Mouse (Mus musculus) CH12.LX (cell line): ENCODE measurements around the gene Pou4f1. TPM values are rescaled to one million over a fixed set of nuclear protein-coding genes. Genes with fewer than 3 reads are reported as not detected.
A peak's percentile ranks its signal among the peaks of the same experiment; 100 is the strongest.

Experiments used
- DNase-seq: peaks from one replicate; pipeline ENCODE4 v3.0.0-alpha.2; 2013; ENCODE audit errors: extremely low read depth
- H3K27ac ChIP-seq: 2 replicates; pipeline ENCODE4 v1.5.1; 2012; ENCODE audit warnings: low read depth, mild to moderate bottlenecking, control low read depth, moderate library complexity; ENCODE audit not compliant: insufficient read depth
- H3K27me3 ChIP-seq: replicated peaks from 2 replicates; pipeline ENCODE3; 2012; ENCODE audit warnings: inconsistent platforms
- H3K36me3 ChIP-seq, 2 experiments: replicated peaks in 1 of 2; 2 replicates each; pipeline versions ENCODE3 to v1.6.1; 2012; ENCODE audit warnings: inconsistent platforms in 1 of 2, low read length in 1 of 2, mild to moderate bottlenecking in 1 of 2, mixed read lengths in 1 of 2, moderate library complexity in 1 of 2; ENCODE audit not compliant: control insufficient read depth in 1 of 2, insufficient read depth in 1 of 2
- H3K4me1 ChIP-seq, 2 experiments: 2 replicates each; pipeline ENCODE4 v1.6.1; 2012; ENCODE audit warnings: inconsistent platforms in 1 of 2, moderate library complexity in 1 of 2; ENCODE audit not compliant: insufficient read depth in 2 of 2, control insufficient read depth in 1 of 2
- H3K4me2 ChIP-seq: 2 replicates; pipeline ENCODE4 v1.6.1; 2012; ENCODE audit warnings: low read depth, mild to moderate bottlenecking, control low read depth; ENCODE audit not compliant: poor library complexity, insufficient read depth, severe bottlenecking
- H3K4me3 ChIP-seq, 3 experiments: fragments of 150-350 bp in 1 of 3; sonication (generic) in 1 of 3; replicated peaks in 1 of 3; 2 replicates each; pipeline versions ENCODE3 to v1.5.1; 2011 to 2012; ENCODE audit warnings: low read depth in 2 of 3, low read length in 2 of 3, mild to moderate bottlenecking in 2 of 3, moderate library complexity in 2 of 3, control low read depth in 1 of 3, improper control_type of control experiment in 1 of 3, inconsistent platforms in 1 of 3, mixed read lengths in 1 of 3; ENCODE audit not compliant: poor library complexity in 1 of 3
- H3K79me2 ChIP-seq: replicated peaks from 2 replicates; pipeline ENCODE4 v1.6.1; 2012; ENCODE audit warnings: mild to moderate bottlenecking, moderate library complexity; ENCODE audit not compliant: control insufficient read depth, poor library complexity, insufficient read depth, severe bottlenecking; ENCODE audit errors: extremely low read depth
- H3K9ac ChIP-seq: 2 replicates; pipeline ENCODE4 v1.6.1; 2012; ENCODE audit warnings: low read depth, mild to moderate bottlenecking, control low read depth, moderate library complexity; ENCODE audit not compliant: insufficient read depth
- H3K9me3 ChIP-seq: replicated peaks from 2 replicates; pipeline ENCODE3; 2012; ENCODE audit warnings: low read length, inconsistent platforms, mixed read lengths
- BHLHE40 ChIP-seq: IDR thresholded peaks from 2 replicates; pipeline ENCODE4 v1.6.1; 2011; ENCODE audit warnings: mild to moderate bottlenecking, low read depth, low read length, improper control_type of control experiment
- CHD2 ChIP-seq: IDR thresholded peaks from 2 replicates; pipeline ENCODE4 v1.6.1; 2011; ENCODE audit warnings: low read length, improper control_type of control experiment
- E2F4 ChIP-seq: IDR thresholded peaks from 2 replicates; pipeline ENCODE4 v1.6.1; 2011; ENCODE audit warnings: low read depth, low read length, improper control_type of control experiment; ENCODE audit not compliant: insufficient replicate concordance
- ELF1 ChIP-seq: IDR thresholded peaks from 2 replicates; pipeline ENCODE4 v1.6.1; 2014; ENCODE audit warnings: low read depth, mild to moderate bottlenecking, inconsistent platforms, low read length, improper control_type of control experiment
- EP300 ChIP-seq: IDR thresholded peaks from 2 replicates; pipeline ENCODE4 v1.6.1; 2011; ENCODE audit warnings: low read length, improper control_type of control experiment
- ETS1 ChIP-seq: conservative IDR thresholded peaks from 2 replicates; pipeline ENCODE4 v1.6.1; 2012; ENCODE audit warnings: low read depth, mild to moderate bottlenecking, inconsistent platforms, low read length, improper control_type of control experiment, moderate library complexity
- GABPA ChIP-seq: IDR thresholded peaks from 2 replicates; pipeline ENCODE4 v1.6.1; 2012; ENCODE audit warnings: low read depth, low read length, improper control_type of control experiment, inconsistent platforms; ENCODE audit not compliant: insufficient replicate concordance
- HCFC1 ChIP-seq: IDR thresholded peaks from 2 replicates; pipeline ENCODE4 v1.6.1; 2012; ENCODE audit warnings: low read depth, mild to moderate bottlenecking, inconsistent platforms, low read length, improper control_type of control experiment
- IRF4 ChIP-seq: IDR thresholded peaks from 2 replicates; pipeline ENCODE4 v1.6.1; 2014; ENCODE audit warnings: low read depth, mild to moderate bottlenecking, inconsistent platforms, low read length, improper control_type of control experiment
- JUN ChIP-seq: IDR thresholded peaks from 2 replicates; pipeline ENCODE4 v1.6.1; 2011; ENCODE audit warnings: low read depth, mild to moderate bottlenecking, low read length, improper control_type of control experiment, moderate library complexity; ENCODE audit not compliant: insufficient read depth
- JUND ChIP-seq: conservative IDR thresholded peaks from 2 replicates; pipeline ENCODE4 v1.6.1; 2011; ENCODE audit warnings: low read depth, low read length, improper control_type of control experiment
- MAX ChIP-seq: IDR thresholded peaks from 2 replicates; pipeline ENCODE4 v1.6.1; 2011; ENCODE audit warnings: low read length, improper control_type of control experiment
- MEF2A ChIP-seq: IDR thresholded peaks from 2 replicates; pipeline ENCODE4 v1.6.1; 2014; ENCODE audit warnings: low read depth, mild to moderate bottlenecking, inconsistent platforms, low read length, improper control_type of control experiment, borderline replicate concordance
- MXI1 ChIP-seq: IDR thresholded peaks from 2 replicates; pipeline ENCODE4 v1.6.1; 2011; ENCODE audit warnings: mild to moderate bottlenecking, low read depth, low read length, improper control_type of control experiment
- MYC ChIP-seq: IDR thresholded peaks from 2 replicates; pipeline ENCODE4 v1.6.1; 2011; ENCODE audit warnings: low read depth, mild to moderate bottlenecking, improper control_type of control experiment, low read length
- NRF1 ChIP-seq: IDR thresholded peaks from 2 replicates; pipeline ENCODE4 v1.6.1; 2014; ENCODE audit warnings: low read depth, mild to moderate bottlenecking, inconsistent platforms, low read length, improper control_type of control experiment, moderate library complexity
- POLR2A ChIP-seq: IDR thresholded peaks from 2 replicates; pipeline ENCODE4 v1.6.1; 2011; ENCODE audit warnings: low read depth, mild to moderate bottlenecking, improper control_type of control experiment, low read length
- POLR2AphosphoS2 ChIP-seq: IDR thresholded peaks from 2 replicates; pipeline ENCODE4 v1.6.1; 2011; ENCODE audit warnings: low read depth, low read length, improper control_type of control experiment
- RAD21 ChIP-seq: IDR thresholded peaks from 2 replicates; pipeline ENCODE4 v1.6.1; 2011; ENCODE audit warnings: low read depth, mild to moderate bottlenecking, low read length, improper control_type of control experiment, moderate library complexity
- SIN3A ChIP-seq: IDR thresholded peaks from 2 replicates; pipeline ENCODE4 v1.6.1; 2012; ENCODE audit warnings: low read length, improper control_type of control experiment, inconsistent platforms
- SMC3 ChIP-seq: IDR thresholded peaks from 2 replicates; pipeline ENCODE4 v1.6.1; 2011; ENCODE audit warnings: low read depth, low read length, improper control_type of control experiment
- TCF12 ChIP-seq: IDR thresholded peaks from 2 replicates; pipeline ENCODE4 v1.6.1; 2014; ENCODE audit warnings: low read depth, mild to moderate bottlenecking, inconsistent platforms, low read length, improper control_type of control experiment
- ZC3H11A ChIP-seq: IDR thresholded peaks from 2 replicates; pipeline ENCODE4 v1.6.1; 2012; ENCODE audit warnings: low read depth, mild to moderate bottlenecking, inconsistent platforms, low read length, improper control_type of control experiment
- ZKSCAN1 ChIP-seq: IDR thresholded peaks from 2 replicates; pipeline ENCODE4 v1.6.1; 2012; ENCODE audit warnings: low read depth, inconsistent platforms, low read length, improper control_type of control experiment, borderline replicate concordance
- ZMIZ1 ChIP-seq: IDR thresholded peaks from 2 replicates; pipeline ENCODE4 v1.6.1; 2012; ENCODE audit warnings: low read depth, mild to moderate bottlenecking, inconsistent platforms, low read length, improper control_type of control experiment
- ZNF384 ChIP-seq: IDR thresholded peaks from 2 replicates; pipeline ENCODE4 v1.6.1; 2012; ENCODE audit warnings: low read depth, low read length, improper control_type of control experiment, inconsistent platforms
- dilution Hi-C: fragments of 300-500 bp; cut with MboI; formaldehyde crosslinking; loops from 2 replicates; pipeline ENCODE4 v1.14.3; 2020; ENCODE audit warnings: low sequenced_read_pairs; ENCODE audit not compliant: extremely low pct_unique_long_range_greater_than_20kb, extremely low pct_ligation_motif_present
- in situ Hi-C: fragments of 300-500 bp; cut with MboI; formaldehyde crosslinking; loops from 3 replicates; pipeline ENCODE4 v1.14.3; 2019; ENCODE audit warnings: low sequenced_read_pairs, low pct_ligation_motif_present, low pct_unique_long_range_greater_than_20kb, mixed read lengths
- polyA plus RNA-seq: library from polyadenylated mRNA; unstranded; fragments of >175 nt; gene quantifications from 2 replicates; pipeline ENCODE4 v1.2.1, GENCODE M21; 2012; ENCODE audit warnings: low read depth; ENCODE audit not compliant: insufficient read length
- total RNA-seq, 2 experiments: library from RNA; depleted of rRNA; stranded (reverse); fragments of 300-350 nt in 1 of 2; fragments of >200 nt in 1 of 2; gene quantifications; 2 replicates each; pipeline ENCODE4 v1.2.3; 2012 to 2014

Gene Pou4f1
- total and polyA plus RNA-seq, 3 experiments: 1.1 to 4.2 (median 1.5) TPM

DNA sequence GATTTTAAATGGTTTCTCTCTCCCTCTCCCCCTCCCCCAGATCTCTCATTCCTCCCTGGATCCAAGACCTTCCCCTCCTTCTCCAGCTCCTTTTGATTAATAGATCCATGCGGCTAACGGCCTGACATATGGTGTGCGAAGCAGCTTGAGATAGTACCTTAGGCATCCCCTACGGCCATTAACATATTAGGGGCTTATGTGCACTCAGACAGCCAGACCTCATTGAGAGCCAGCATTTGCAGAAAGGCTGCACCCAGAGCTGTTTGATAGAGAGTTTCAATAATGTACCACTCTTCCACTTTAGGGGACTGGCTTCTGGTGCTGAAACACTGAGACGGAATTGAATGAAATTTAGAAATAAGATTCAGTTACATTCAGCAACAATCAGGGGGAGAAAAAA, 10.8 kb downstream of the Pou4f1 start:
- TF ChIP-seq ZKSCAN1 (no peak), ZMIZ1 (no peak), ETS1 (no peak), SMC3 (no peak)
- H3K4me1 ChIP-seq: no peaks in the 10 kb centered on the region
- in situ Hi-C loops (no loop called here), dilution Hi-C loops (no loop called here)
- no peak overlapping the region for H3K4me2 ChIP-seq
- no peaks in the 10 kb centered on the region for H3K79me2 ChIP-seq
- no peak for DNase-seq
- no peaks in the 10 kb centered on the region for H3K27me3 ChIP-seq
- H3K27ac ChIP-seq: no peak overlapping the region
- H3K9ac ChIP-seq: no peak overlapping the region
- H3K9me3 ChIP-seq: no peaks in the 10 kb centered on the region
- H3K36me3 ChIP-seq: no peaks in the 10 kb centered on the region
- no peak overlapping the region for H3K4me3 ChIP-seq

DNA sequence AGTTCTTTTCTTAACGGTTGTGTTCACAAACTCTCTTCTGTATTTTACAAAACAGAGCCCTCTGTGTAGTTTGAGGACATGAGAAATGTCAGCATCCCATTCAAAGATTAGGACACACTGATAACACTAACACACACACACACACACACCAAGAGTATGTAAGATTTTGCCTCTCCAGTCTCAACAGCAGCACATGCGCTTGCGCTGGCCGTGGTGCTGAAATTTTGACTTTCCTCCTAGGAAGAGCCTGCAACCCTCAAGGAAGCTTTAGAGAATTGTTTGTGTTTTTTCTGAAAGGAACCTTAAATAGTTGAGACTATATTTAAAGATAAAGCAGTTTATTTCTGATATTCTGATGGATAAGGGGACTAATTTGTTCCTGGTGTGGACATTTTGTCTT, 14.0 kb downstream of the Pou4f1 start:
- DNase-seq: peak; percentile 60
- no peak overlapping the region for H3K9ac ChIP-seq

DNA sequence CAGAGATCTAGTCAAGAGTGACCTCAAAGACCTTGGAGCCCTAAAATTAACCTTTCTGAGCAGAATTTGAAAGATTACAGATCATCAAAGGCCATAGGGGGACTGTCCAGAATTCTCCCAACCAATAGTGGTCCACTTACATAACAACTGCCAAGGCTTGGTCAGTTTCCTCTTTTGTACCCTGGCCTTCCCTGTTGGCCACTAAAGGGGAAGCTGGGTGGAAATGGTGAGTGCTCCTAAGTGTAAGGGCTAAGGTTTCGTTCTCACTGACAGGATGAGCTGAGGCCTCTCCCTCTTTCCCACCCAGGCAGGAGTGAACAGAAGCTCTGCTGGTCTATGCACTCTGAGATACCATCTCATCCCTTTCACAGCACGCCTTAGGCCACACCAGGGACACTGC, 33.5 kb downstream of the Pou4f1 start:
- H3K4me3 ChIP-seq: no peak overlapping the region
- no peak overlapping the region for H3K4me2 ChIP-seq
- H3K4me1 ChIP-seq: no peaks in the 10 kb centered on the region
- in situ Hi-C loops: no loop called here
- no peak overlapping the region for H3K9ac ChIP-seq
- no peak overlapping the region for H3K27ac ChIP-seq
- no peaks in the 10 kb centered on the region for H3K36me3 ChIP-seq
- DNase-seq: no peak
- TF ChIP-seq POLR2AphosphoS2: no peak
- no peak for TF ChIP-seq ZNF384
- TF ChIP-seq POLR2A: no peak
- no peaks in the 10 kb centered on the region for H3K79me2 ChIP-seq
- no peaks in the 10 kb centered on the region for H3K9me3 ChIP-seq
- dilution Hi-C loops: no loop called here
- H3K27me3 ChIP-seq: no peaks in the 10 kb centered on the region

More for the DNA sequence above, 14.0 kb downstream of the Pou4f1 start:
- no peaks in the 10 kb centered on the region for H3K79me2 ChIP-seq
- TF ChIP-seq POLR2A (no peak), NRF1 (no peak), MXI1 (peak; percentile 97), CHD2 (no peak), GABPA (no peak), IRF4 (no peak), SIN3A (peak; percentile 73), RAD21 (no peak), JUND (no peak), BHLHE40 (peak; percentile 37; the same call in 1 of the 2 replicates), E2F4 (no peak), MAX (peak; percentile 56; the same call in 1 of the 2 replicates), SMC3 (no peak), TCF12 (no peak), HCFC1 (no peak), ZNF384 (no peak), EP300 (no peak), JUN (no peak), ZC3H11A (no peak), MEF2A (no peak), MYC (peak; percentile 56; the same call in 1 of the 2 replicates), ZMIZ1 (no peak), ELF1 (no peak)
- TF ChIP-seq, all 38 proteins: peak for 5
- dilution Hi-C loops (no loop called here), in situ Hi-C loops (no loop called here)
- Histone ChIP-seq H3K27me3 (no peaks in the 10 kb centered on the region), H3K36me3 (no peaks in the 10 kb centered on the region), H3K9me3 (no peaks in the 10 kb centered on the region), H3K4me1 (no peaks in the 10 kb centered on the region), H3K4me2 (no peak overlapping the region), H3K4me3 (no peak overlapping the region), H3K27ac (no peak overlapping the region)
